Mouse (Mus musculus) bone marrow macrophage, adult 2 months (primary cell): ENCODE data around the gene Muc20.

ENCODE experiments used
- CTCF ChIP-seq: IDR thresholded peaks from 2 replicates; pipeline ENCODE4 v1.5.1; 2012; ENCODE audit warnings: low read depth, mild to moderate bottlenecking, low read length, moderate library complexity
- POLR2A ChIP-seq: IDR thresholded peaks from 2 replicates; pipeline ENCODE4 v1.6.1; 2012; ENCODE audit warnings: mild to moderate bottlenecking, low read depth, low read length, borderline replicate concordance

- TF ChIP-seq POLR2A: no peak
- no peak for TF ChIP-seq CTCF
Measured at GRCm38 (mm10) chr16:32742712-32743111, 54.5 kb downstream of the Muc20 start.
